Mouse (Mus musculus): Measurements from ENCODE around the gene B3galt1.

Gene B3galt1

GRCm38 (mm10) chr2:68053243-68053642, 487.6 kb downstream of the B3galt1 start:
- no peak for DNase-seq (ENCODE audit: low spot score)

GRCm38 (mm10) chr2:68061341-68061740, 495.7 kb downstream of the B3galt1 start:
- no peak for DNase-seq (ENCODE audit: low spot score)

- DNase-seq (ENCODE audit: low spot score): no peak
These were observed 514.0 kb downstream of the B3galt1 start for GRCm38 (mm10) chr2:68079426-68080360.

GRCm38 (mm10) chr2:68080872-68081280, 515.2 kb downstream of the B3galt1 start:
- DNase-seq (ENCODE audit: low spot score): no peak

- DNase-seq (ENCODE audit: low spot score): no peak
These were observed 518.8 kb downstream of the B3galt1 start for GRCm38 (mm10) chr2:68084483-68084882.

- DNase-seq (ENCODE audit: low spot score): no peak
These were observed 520.4 kb downstream of the B3galt1 start for GRCm38 (mm10) chr2:68086101-68086500.

GRCm38 (mm10) chr2:68091559-68091958, 525.9 kb downstream of the B3galt1 start:
- peak; percentile 29 for DNase-seq (ENCODE audit: low spot score)

GRCm38 (mm10) chr2:68104641-68105040, 539.0 kb downstream of the B3galt1 start:
- no peak for DNase-seq (ENCODE audit: low spot score)

- DNase-seq (ENCODE audit: low spot score): no peak
These were observed 552.4 kb downstream of the B3galt1 start for GRCm38 (mm10) chr2:68118076-68118475.

- DNase-seq (ENCODE audit: low spot score): no peak
These were observed 559.1 kb downstream of the B3galt1 start for GRCm38 (mm10) chr2:68124751-68125150.

GRCm38 (mm10) chr2:68141094-68141493, 575.4 kb downstream of the B3galt1 start:
- no peak for DNase-seq (ENCODE audit: low spot score)

GRCm38 (mm10) chr2:68143292-68143691, 577.6 kb downstream of the B3galt1 start:
- DNase-seq (ENCODE audit: low spot score): no peak

GRCm38 (mm10) chr2:68159751-68160150, 594.1 kb downstream of the B3galt1 start:
- no peak for DNase-seq (ENCODE audit: low spot score)

- DNase-seq (ENCODE audit: low spot score): no peak
These were observed 594.9 kb downstream of the B3galt1 start for GRCm38 (mm10) chr2:68160566-68160965.

- DNase-seq (ENCODE audit: low spot score): no peak
These were observed 596.3 kb downstream of the B3galt1 start for GRCm38 (mm10) chr2:68162012-68162411.

- DNase-seq (ENCODE audit: low spot score): peak; percentile 39
These were observed 605.6 kb downstream of the B3galt1 start for GRCm38 (mm10) chr2:68171306-68171705.
